Mouse (Mus musculus) heart, embryonic 16.5 days (tissue): ENCODE measurements around the gene Sox5. TPM values are rescaled to one million over a fixed set of nuclear protein-coding genes. Genes with fewer than 3 reads are reported as not detected.

Experiments used
- ATAC-seq: fragments of 200-750 bp; cut with Nextera tagmentation; replicated peaks from 2 replicates; pipeline ENCODE4 v1.8.0; 2017; ENCODE audit warnings: moderate number of reproducible peaks; ENCODE audit not compliant: insufficient read depth, low FRiP score; ENCODE audit errors: extremely low read depth
- H3K27ac ChIP-seq: fragments of 300-500 bp; sonication (generic); 2 replicates; pipeline ENCODE4 v1.5.1; 2014; ENCODE audit warnings: mild to moderate bottlenecking, low read length, control low read depth, moderate library complexity
- H3K27me3 ChIP-seq: fragments of 300-500 bp; sonication (generic); 2 replicates; pipeline ENCODE4 v1.6.1; 2014; ENCODE audit warnings: low read length, mixed read lengths; ENCODE audit not compliant: control insufficient read depth, insufficient read depth
- H3K36me3 ChIP-seq: fragments of 300-500 bp; sonication (generic); 2 replicates; pipeline ENCODE4 v1.6.1; 2014; ENCODE audit not compliant: control insufficient read depth, insufficient read depth
- H3K4me1 ChIP-seq: fragments of 300-500 bp; sonication (generic); 2 replicates; pipeline ENCODE4 v1.6.1; 2014; ENCODE audit warnings: low read length, mixed read lengths; ENCODE audit not compliant: control insufficient read depth, insufficient read depth
- H3K4me2 ChIP-seq: fragments of 300-500 bp; sonication (generic); 2 replicates; pipeline ENCODE4 v1.6.1; 2014; ENCODE audit warnings: low read depth, mild to moderate bottlenecking, control low read depth, low read length
- H3K4me3 ChIP-seq: fragments of 300-500 bp; sonication (generic); 2 replicates; pipeline ENCODE4 v1.5.1; 2014; ENCODE audit warnings: mild to moderate bottlenecking, control low read depth, low read length
- H3K9ac ChIP-seq: fragments of 300-500 bp; sonication (generic); 2 replicates; pipeline ENCODE4 v1.6.1; 2014; ENCODE audit warnings: low read length, control low read depth
- H3K9me3 ChIP-seq: fragments of 300-500 bp; sonication (generic); replicated peaks from 2 replicates; pipeline ENCODE4 v1.6.1; 2016; ENCODE audit warnings: low read length; ENCODE audit not compliant: control insufficient read depth
- WGBS: fragments of 180-500 bp; shearing (Covaris S2); extraction: QIAGEN DNeasy Blood & Tissue Kit; methylation state at CpG from one replicate; pipeline ENCODE4 v1.1.7; 2014; 5-methylcytosine and 5-hydroxymethylcytosine counted together
- polyA plus RNA-seq: library from polyadenylated mRNA; unstranded; fragments of >200 nt; fragmentation: Nextera tagmentation; extraction: Ambion mirVana; gene quantifications from 2 replicates; pipeline ENCODE4 v1.2.1, GENCODE M21; 2015

Gene Sox5
- polyA plus RNA-seq, 1 experiment from 2014 or later: 8.8 TPM

DNA sequence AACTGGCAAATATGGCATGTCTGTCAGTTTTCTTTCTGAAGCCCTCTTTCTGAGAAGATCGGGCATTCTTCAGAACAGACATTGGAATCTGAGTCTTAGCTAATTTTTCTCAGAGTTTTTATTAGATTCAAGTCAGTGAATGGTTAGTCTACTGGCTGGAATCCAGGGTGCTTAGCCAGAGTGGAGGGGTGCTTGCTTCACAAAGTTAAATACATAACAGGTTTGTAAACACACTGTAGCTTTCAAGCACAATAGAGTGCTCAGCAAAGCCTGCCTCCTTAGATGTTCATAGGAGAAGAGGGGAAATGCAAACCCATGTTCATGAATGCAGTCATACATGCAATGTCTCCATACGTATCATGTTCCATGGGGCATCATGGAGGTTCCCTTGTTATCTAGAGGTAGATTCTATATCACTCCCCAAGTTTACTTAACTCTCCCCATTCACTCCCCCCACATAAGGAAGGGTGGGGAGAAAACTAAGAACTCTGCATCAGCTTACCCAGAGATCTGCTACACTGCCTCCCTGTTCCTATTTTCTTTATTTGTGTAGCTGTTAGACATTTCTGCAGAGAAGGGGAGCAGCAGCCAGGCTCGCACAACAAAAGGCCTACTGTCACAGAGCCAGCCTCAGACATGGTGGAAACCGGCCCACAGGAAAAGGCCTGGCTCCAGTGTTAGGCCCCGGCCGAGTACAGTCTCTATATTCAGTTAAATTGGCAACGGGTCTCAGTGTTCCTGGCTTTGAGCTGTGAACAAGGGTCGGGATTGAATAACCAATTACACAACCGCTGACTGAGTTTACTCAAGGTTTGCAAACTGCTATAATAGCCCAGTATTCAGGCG is 725.3 kb downstream of the Sox5 start:
- peak; percentile 85 for ATAC-seq
- WGBS: 55% methylated on average over 10 of the region's 10 CpGs
- Histone ChIP-seq H3K4me2 (no peak overlapping the region), H3K27me3 (no peaks in the 10 kb centered on the region), H3K9me3 (no peaks in the 10 kb centered on the region), H3K4me3 (no peak overlapping the region), H3K27ac (peak overlapping the region; percentile 48), H3K4me1 (no peaks in the 10 kb centered on the region), H3K9ac (no peak overlapping the region), H3K36me3 (no peaks in the 10 kb centered on the region)

DNA sequence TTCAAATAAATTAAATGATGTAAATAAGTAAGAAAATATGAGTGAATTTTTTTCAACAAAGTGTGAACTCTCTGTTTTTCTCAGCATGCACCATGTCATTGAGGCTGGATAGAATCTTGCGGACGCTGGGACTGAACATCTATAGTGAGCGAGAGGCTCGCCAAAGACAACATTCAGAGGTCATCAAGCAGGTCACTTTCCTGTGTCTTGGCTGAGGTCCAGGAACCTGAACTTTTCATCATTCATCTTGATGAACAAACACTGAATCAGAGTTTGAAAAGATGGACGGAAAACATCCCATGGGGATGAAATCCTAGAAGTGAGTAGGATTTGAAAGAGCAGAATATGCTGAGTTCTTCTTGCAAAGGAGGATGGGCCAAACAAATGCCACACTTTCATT is 729.3 kb downstream of the Sox5 start:
- Histone ChIP-seq H3K4me2 (no peak overlapping the region), H3K4me3 (no peak overlapping the region), H3K36me3 (no peaks in the 10 kb centered on the region), H3K27ac (no peak overlapping the region), H3K4me1 (no peaks in the 10 kb centered on the region), H3K9me3 (no peaks in the 10 kb centered on the region), H3K27me3 (no peaks in the 10 kb centered on the region), H3K9ac (no peak overlapping the region)
- ATAC-seq: no peak
- 60% methylated on average over 5 of the region's 5 CpGs for WGBS

DNA sequence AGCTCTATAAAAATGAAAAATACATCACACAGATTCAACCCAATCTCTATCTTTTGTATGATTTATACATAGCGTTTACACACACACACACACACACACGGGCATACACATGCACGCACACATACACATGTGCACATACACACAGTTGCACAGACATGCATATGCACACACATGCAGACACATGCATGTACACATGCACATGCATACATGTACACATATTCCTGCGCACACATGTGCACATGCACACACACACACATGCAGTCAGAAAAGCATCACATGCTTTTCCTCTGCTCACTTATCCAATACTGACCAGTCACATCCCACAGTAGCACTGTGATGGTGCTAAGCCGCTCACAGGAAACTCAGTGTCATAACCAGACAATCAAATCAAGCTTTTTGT is 730.5 kb downstream of the Sox5 start:
- H3K4me1 ChIP-seq: no peaks in the 10 kb centered on the region
- no peak for ATAC-seq
- WGBS: 87% methylated on average over 5 of the region's 5 CpGs

DNA sequence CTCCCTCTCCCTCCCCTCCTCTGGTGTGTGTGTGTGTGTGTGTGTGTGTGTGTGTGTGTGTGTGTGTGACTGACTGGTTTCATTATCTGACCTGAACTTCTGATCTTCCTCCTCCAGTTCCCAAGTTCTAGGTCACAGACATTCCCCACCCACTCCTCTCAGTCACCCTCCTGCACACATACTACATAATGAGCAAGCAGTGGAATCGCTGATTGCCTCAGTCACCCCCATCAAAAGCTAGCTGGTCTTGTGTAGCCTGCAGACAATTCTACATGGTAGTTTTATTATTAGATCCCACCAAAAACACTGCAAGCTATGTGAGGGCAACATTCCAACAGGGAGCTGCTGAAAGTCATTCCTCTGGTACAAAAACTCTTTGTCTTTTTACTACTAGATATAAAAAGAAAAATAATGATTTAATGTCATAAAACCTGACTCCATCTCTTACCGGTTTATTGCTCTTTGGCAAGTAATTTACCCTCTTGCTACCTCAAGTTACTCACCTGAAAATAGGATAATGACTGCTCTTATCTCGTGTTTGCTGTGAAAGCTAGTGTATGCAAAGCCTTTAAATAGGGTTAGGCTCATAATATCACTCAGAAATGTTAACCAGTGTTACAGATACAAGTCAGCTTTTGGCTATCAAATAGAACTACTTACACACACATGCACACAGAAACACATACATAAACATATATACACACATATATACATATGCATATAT is 733.4 kb downstream of the Sox5 start:
- Histone ChIP-seq H3K4me1 (no peaks in the 10 kb centered on the region), H3K9me3 (no peaks in the 10 kb centered on the region), H3K4me2 (no peak overlapping the region), H3K27ac (no peak overlapping the region), H3K36me3 (no peaks in the 10 kb centered on the region), H3K4me3 (no peak overlapping the region), H3K9ac (no peak overlapping the region), H3K27me3 (no peaks in the 10 kb centered on the region)
- no peak for ATAC-seq
- 60% methylated on average over 3 of the region's 3 CpGs for WGBS

More for the DNA sequence above, 730.5 kb downstream of the Sox5 start:
- Histone ChIP-seq H3K9ac (no peak overlapping the region), H3K27ac (no peak overlapping the region), H3K36me3 (no peaks in the 10 kb centered on the region), H3K4me2 (no peak overlapping the region), H3K9me3 (no peaks in the 10 kb centered on the region), H3K4me3 (no peak overlapping the region), H3K27me3 (no peaks in the 10 kb centered on the region)

DNA sequence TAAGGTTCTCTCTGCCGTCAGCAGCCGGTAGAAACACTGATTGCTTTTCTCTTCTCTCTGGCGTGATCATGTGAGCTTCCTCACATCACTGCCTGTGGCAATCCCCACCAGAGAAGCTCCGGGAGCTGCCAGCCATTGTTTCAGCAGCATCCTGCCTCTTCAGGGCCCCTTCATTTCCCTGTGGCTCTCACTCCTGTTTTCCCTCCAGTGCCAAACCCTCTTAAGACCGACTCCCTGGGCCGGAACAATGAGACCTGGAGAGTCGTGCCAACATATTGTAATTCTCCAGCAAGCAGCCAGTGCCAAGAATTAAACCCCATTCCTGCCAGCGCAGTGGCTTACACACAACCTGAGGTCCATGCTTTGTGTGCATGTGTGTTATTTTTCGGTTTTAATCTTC is 736.3 kb downstream of the Sox5 start:
- no peak overlapping the region for H3K4me3 ChIP-seq
- no peaks in the 10 kb centered on the region for H3K9me3 ChIP-seq
- H3K4me1 ChIP-seq: no peaks in the 10 kb centered on the region; the same call in 1 of the 2 replicates
- WGBS: 47% methylated on average over 9 of the region's 9 CpGs
- no peak overlapping the region for H3K27ac ChIP-seq
- H3K4me2 ChIP-seq: no peak overlapping the region
- H3K9ac ChIP-seq: no peak overlapping the region
- no peaks in the 10 kb centered on the region for H3K27me3 ChIP-seq
- no peak; the same call in 1 of the 2 replicates for ATAC-seq
- H3K36me3 ChIP-seq: no peaks in the 10 kb centered on the region

DNA sequence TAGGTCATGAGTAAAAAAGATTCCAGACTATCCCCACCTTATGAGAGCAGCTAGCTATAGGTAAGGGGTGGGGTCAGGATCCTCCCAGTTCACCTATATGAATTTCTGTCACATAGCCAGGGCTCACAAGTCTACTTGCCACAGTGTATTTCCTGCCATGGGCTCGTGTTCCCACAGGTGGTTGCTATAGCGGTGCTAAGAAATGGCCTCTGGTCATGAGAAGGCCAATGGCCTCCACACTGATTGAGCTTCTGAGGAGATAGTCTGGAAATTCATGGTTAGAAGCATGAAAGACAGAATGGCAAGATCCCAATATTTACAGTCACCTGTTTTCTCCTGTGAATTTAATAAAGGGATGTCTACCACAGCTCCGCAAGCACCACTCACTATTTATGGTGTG is 737.4 kb downstream of the Sox5 start:
- no peak overlapping the region for H3K27ac ChIP-seq
- no peak overlapping the region for H3K4me3 ChIP-seq
- no peak overlapping the region for H3K9ac ChIP-seq
- H3K4me1 ChIP-seq: no peaks in the 10 kb centered on the region; the same call in 1 of the 2 replicates
- no peaks in the 10 kb centered on the region for H3K36me3 ChIP-seq
- H3K27me3 ChIP-seq: no peaks in the 10 kb centered on the region
- 89% methylated on average over 3 of the region's 3 CpGs for WGBS
- ATAC-seq: no peak
- no peak overlapping the region for H3K4me2 ChIP-seq
- no peaks in the 10 kb centered on the region for H3K9me3 ChIP-seq

DNA sequence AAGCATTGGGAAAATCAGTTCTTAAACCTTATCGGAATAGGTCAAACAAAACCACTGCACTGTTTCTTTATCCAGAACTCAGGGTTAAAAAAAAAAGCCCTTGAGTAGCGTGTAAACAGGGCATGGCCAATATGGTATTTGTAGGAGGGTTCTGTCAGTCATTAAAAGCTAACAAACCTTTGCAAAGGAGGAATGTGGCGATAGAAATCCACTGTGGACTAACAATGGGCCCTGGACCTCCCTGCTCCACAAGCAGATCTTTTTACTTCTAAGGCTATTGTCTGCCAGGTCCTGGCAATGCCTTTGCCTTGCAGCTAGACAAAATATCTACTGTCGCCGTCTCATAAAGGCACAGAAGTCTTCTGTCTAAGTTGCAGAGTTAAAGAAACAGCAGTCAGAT is 738.8 kb downstream of the Sox5 start:
- no peaks in the 10 kb centered on the region for H3K36me3 ChIP-seq
- WGBS: 50% methylated on average over 5 of the region's 5 CpGs
- H3K27me3 ChIP-seq: no peaks in the 10 kb centered on the region
- no peaks in the 10 kb centered on the region for H3K9me3 ChIP-seq
- no peak overlapping the region for H3K9ac ChIP-seq
- no peaks in the 10 kb centered on the region; the same call in 1 of the 2 replicates for H3K4me1 ChIP-seq
- H3K4me2 ChIP-seq: no peak overlapping the region
- ATAC-seq: no peak
- no peak overlapping the region for H3K4me3 ChIP-seq
- no peak overlapping the region for H3K27ac ChIP-seq

DNA sequence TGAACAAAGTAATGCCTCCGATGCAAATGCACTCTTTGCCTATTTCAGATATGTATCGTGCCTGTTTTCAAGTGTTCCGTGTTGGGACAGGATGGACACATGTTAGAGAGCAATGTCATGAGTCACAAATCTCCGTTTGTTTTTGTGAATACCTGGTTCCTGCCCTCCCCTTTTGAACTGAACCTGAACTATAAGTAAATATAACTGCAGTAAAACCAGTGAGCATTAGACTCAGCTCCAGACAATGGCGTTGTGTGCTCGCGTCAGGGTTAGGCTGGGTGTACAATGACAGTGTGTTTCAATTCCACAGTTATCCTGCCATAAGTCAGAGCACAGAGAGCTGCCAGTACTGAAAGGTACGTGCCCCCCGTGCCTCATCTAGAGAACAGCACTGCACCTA is 739.8 kb downstream of the Sox5 start:
- H3K4me2 ChIP-seq: no peak overlapping the region
- WGBS: 76% methylated on average over 9 of the region's 9 CpGs
- no peak overlapping the region for H3K27ac ChIP-seq
- H3K9ac ChIP-seq: no peak overlapping the region
- no peaks in the 10 kb centered on the region for H3K36me3 ChIP-seq
- no peaks in the 10 kb centered on the region; the same call in 1 of the 2 replicates for H3K4me1 ChIP-seq
- no peak for ATAC-seq
- H3K4me3 ChIP-seq: no peak overlapping the region
- H3K27me3 ChIP-seq: no peaks in the 10 kb centered on the region
- H3K9me3 ChIP-seq: no peaks in the 10 kb centered on the region

DNA sequence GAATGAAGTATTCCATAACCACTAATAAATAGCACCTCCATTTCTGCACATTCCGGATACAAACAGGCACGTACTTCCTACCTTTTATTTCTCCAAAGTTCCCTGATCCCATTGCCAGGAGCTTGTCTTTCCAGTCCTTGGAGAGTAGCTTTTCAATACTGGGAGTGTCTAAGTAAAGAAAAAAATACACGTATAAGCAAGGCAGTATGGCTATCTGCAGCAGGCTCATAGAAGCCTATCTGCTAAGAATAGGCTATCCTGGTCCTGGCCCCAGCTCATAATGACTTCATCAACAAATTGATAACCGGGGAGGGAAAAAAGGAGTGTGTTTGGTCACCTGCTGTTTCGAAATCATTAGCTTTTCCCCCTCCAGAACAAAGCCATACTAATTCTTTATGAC is 740.6 kb downstream of the Sox5 start:
- Histone ChIP-seq H3K27me3 (no peaks in the 10 kb centered on the region), H3K27ac (no peak overlapping the region), H3K4me2 (no peak overlapping the region), H3K4me1 (no peaks in the 10 kb centered on the region; the same call in 1 of the 2 replicates), H3K36me3 (no peaks in the 10 kb centered on the region), H3K4me3 (no peak overlapping the region), H3K9ac (no peak overlapping the region), H3K9me3 (no peaks in the 10 kb centered on the region)
- no peak for ATAC-seq
- 58% methylated on average over 5 of the region's 5 CpGs for WGBS
